Mouse (Mus musculus): Measurements from ENCODE around the gene Nefh.

Nefh gene

DNA sequence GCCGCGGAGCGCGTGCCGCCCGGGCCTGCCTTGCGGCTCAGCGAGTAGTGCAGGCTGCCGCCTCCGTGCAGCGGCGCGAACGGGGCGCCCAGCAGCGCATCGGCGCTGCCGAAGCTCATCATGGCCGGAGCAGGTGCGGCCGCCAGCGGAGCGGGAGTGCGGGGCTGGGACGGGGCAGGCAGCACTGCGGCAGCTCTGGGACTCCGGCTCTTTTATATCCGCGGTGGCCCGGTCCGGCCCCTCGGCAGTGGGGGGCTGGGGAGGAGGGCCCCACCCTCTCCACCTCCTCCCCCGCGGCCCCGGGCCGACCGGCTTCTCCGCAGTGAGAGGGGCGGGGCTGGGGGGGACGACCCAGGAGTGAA is at the start of gene Nefh:
Gene Nefh (minus strand): TSS at position 252 of the 362 bp plus-strand sequence.
- CTCF ChIA-PET: interaction anchor here (0.6 kb wide), 1 partner anchor 15 kb away, joined by 3 read pairs; no protein-coding TSS in a partner anchor

DNA sequence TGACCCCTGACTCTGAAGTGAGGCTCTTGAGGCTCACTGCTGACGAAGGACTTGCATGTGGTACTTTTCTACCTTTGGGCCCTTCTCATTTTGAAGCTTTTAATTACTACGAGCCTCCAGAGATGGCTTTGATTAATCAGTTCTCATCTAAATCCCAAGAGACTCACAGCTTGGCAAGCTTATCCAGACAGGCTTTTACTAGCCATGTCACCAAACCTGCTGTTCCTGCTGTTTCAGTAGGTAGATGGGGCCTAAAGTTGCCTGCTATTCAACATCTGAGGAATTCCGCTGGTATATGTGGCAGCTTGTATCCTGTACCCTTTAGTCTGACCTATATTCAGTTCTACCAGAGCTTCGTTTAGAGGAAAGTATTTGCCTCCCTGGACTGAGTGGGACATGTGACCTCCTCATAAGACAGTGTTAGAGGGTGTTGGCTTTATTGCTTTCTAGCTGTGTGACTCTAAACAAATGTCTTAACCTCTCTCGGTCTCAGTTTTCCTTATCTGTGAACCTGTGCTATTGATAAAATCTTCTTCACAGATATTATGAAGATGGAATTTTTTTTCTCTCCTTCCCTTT is 48.8 kb upstream of the Nefh start:
- CTCF ChIA-PET: no interaction called here

- CTCF ChIA-PET: no interaction called here
These were observed 47.8 kb upstream of the Nefh start for GRCm38 (mm10) chr11:4995676-4996075.

GRCm38 (mm10) chr11:4992471-4992870 is 44.6 kb upstream of the Nefh start:
- CTCF ChIA-PET: interaction anchor here (0.6 kb wide), 1 partner anchor 23 kb away, joined by 5 read pairs; no protein-coding TSS in a partner anchor

DNA sequence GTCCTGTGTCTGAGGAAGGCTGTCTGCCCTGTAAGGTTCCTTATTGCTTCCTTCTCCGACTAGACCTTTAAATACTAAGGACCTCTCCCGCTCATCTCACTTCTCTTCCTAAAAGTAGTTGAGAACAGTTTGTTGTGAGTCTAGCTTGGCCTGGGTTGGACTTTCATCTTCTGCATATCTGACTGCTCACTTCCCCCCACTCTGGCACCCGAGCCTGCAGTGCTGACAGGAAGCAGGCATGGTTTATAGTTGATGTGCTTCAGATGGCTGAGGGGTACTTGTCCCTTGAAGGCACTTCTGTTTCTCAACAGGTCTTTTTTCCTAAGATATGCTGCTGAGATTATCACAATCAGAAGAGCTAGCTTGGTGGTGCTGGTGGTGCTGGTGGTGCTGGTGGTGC is 41.3 kb upstream of the Nefh start:
- CTCF ChIA-PET: interaction anchor here (0.8 kb wide), 1 partner anchor 57 kb away, joined by 9 read pairs; no protein-coding TSS in a partner anchor

DNA sequence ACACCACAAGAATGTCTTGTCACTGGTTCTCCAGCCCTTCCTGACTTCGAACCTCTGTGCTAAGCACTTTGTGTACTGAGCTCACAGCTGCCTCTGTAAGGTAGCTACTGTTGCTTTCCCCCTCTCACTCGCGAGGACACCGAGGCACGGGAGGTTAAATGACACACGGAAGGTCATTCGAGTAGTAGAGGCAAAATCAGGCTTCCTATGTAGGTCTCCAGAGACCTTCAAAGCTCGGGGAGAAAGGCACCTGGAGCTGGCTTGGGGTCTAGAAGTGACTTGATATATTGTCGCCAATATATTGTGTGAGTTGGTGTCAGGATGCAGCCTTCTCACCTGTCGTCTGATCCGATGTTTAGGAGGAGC is 39.6 kb upstream of the Nefh start:
- CTCF ChIA-PET: interaction anchor here (0.9 kb wide), 1 partner anchor 112 kb away, joined by 3 read pairs; no protein-coding TSS in a partner anchor

DNA sequence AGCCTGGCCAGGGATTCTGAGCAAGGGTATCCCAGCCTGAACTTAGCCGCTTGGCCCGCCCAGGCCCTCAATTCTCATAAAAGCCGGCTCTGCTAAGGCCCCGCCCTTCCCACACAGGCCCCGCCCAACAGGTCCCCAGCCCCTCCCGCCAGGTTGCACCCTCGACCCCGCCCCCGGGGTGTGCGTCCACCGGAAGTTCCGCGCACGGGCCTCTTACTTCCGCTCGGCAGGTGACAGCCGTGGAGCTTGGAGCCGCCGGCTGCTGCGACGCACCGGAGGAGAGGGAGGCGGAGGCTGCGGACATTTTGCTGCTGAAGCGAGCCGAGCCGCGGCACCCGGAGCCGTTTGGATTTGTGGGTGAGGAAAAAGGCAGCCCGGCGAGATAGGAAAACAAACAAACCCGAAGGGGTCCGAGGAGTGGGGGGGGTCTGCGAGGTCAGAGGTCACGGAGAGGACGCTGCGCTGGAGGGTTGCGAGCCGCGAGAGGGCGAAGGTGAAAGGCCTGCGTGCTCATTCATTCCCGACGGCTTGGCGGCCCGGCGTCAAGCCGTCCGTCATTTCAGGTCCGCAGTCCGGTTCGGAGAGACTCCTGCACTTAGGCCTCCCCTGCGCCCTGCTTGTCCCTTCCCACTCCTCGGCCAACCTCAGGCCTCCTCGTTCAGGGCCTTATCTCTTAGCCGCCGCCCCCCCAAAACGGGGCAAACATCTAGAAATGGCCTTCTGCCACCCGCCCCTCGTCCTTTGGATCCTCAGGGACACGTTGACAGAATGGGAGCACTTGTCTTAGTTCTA is 39.0 kb upstream of the Nefh start, which contains the start of gene Ap1b1:
Gene Ap1b1 (plus strand): TSS at position 130 of the 792 bp plus-strand sequence.
- CTCF ChIA-PET: interaction anchor here (1.3 kb wide), 1 partner anchor 14 kb away, joined by 4 read pairs; no protein-coding TSS in a partner anchor

GRCm38 (mm10) chr11:4984799-4985198 is 36.9 kb upstream of the Nefh start:
- CTCF ChIA-PET: no interaction called here

DNA sequence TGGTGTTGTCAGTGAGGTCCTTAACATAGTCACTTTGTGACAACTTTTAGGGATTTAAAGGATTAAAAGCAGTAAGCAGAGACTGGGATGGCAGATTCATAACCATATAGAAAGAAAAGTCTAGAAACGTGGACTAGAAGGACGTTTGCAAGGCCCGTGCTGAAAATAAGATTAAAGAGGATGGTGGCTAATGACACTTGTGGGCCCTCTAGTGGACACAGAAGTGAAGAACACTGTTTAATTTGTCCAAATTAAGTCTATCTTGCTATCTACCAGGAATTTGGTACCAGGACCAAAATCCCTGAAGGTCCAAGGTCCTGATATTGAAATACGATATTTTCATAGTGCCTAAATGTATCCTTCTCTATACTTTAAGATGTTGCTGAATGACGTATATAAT is 36.4 kb upstream of the Nefh start:
- CTCF ChIA-PET: interaction anchor here (0.6 kb wide), 1 partner anchor 11 kb away, joined by 4 read pairs; no protein-coding TSS in a partner anchor

GRCm38 (mm10) chr11:4983538-4983937 is 35.7 kb upstream of the Nefh start:
- CTCF ChIA-PET: interaction anchor here (0.5 to 0.7 kb wide), 4 partner anchors 10 to 1405 kb away, joined by 3 to 6 read pairs (median 4); no protein-coding TSS in a partner anchor

GRCm38 (mm10) chr11:4983010-4983409 is 35.1 kb upstream of the Nefh start:
- CTCF ChIA-PET: interaction anchor here (0.7 kb wide), 1 partner anchor 162 kb away, joined by 6 read pairs; no protein-coding TSS in a partner anchor

GRCm38 (mm10) chr11:4975623-4976022 is 27.8 kb upstream of the Nefh start:
- CTCF ChIA-PET: interaction anchor here (0.8 to 1.0 kb wide), 2 partner anchors 10 to 43 kb away, joined by 3 read pairs; no protein-coding TSS in a partner anchor

- CTCF ChIA-PET: interaction anchor here (0.5 to 0.8 kb wide), 2 partner anchors 44 to 163 kb away, joined by 3 to 4 read pairs; no protein-coding TSS in a partner anchor
These were observed 26.7 kb upstream of the Nefh start for GRCm38 (mm10) chr11:4974376-4975122.

GRCm38 (mm10) chr11:4973871-4974256 is 26.0 kb upstream of the Nefh start:
- CTCF ChIA-PET: interaction anchor here (0.7 to 1.4 kb wide), 2 partner anchors 12 to 91 kb away, joined by 4 read pairs; partner anchors contain the start of gene Gas2l1

GRCm38 (mm10) chr11:4972967-4973870 is 25.4 kb upstream of the Nefh start:
- CTCF ChIA-PET: interaction anchor here (0.5 to 1.4 kb wide), 7 partner anchors 11 to 902 kb away, joined by 3 to 19 read pairs (median 4); partner anchors contain the start of gene Gas2l1

GRCm38 (mm10) chr11:4968376-4968775 is 20.5 kb upstream of the Nefh start:
- CTCF ChIA-PET: no interaction called here

DNA sequence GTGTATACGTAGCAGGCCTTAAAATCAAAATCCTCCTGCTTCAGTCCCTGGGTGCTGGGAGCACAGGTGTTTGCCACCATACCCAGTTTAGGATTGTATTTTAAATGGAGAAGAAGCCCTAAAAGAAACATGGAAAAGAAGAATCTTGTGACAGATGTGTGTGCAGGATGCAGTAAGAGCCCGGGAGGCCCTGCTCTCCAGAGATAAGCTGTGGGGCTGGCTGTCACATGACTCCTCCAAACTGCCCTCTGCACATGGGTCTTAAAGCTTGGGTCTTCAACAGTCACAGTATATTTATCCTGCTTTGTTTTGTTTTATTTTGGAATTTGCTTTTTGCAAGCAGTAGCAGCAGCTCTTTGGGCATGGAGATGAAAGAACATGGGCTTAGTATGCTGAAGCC is 19.7 kb upstream of the Nefh start:
- CTCF ChIA-PET: no interaction called here

GRCm38 (mm10) chr11:4966888-4967287 is 19.0 kb upstream of the Nefh start:
- CTCF ChIA-PET: no interaction called here

GRCm38 (mm10) chr11:4966325-4966724 is 18.5 kb upstream of the Nefh start:
- CTCF ChIA-PET: no interaction called here

DNA sequence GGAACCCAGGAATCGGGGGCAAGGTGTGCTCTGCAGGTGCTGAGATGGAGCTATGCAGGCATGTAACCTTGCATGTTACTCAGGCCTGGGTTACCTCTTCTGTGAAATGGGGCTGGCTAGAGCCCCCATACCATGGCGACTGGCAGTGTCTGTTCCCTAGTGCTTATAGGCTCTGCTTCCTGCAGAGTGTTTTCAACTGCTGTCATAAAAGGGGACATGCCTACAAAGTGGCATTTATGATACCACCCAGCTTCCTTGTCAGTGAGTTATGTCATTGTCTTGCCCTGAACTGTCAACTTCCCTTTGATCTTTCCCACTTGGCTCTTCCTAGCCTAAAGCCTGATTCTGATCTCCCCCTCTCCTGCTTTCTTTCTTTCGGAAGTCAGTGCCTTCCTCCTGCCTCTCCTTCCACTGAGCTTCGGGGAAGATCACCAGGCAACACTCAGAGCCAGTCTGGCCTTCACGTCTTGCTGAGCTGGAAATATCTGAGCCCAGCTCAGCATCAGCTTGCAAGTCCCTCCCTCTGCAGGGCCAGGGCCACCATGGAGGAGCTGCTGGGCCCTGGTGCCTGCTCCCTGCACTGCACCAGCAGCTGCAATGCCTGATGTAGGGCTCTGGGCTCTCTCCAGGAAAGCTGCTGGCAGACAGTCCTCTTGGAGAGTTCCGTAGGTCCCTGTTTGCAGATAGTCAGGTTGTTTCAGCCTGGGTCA is 15.4 kb upstream of the Nefh start:
- CTCF ChIA-PET: interaction anchor here (0.7 kb wide), 1 partner anchor 16 kb away, joined by 3 read pairs; no protein-coding TSS in a partner anchor
